Mouse (Mus musculus) spleen, adult 2 months (tissue): Measurements from ENCODE around the gene Cep72.

Experiments used
- CTCF ChIP-seq: fragments of 200-500 bp; IDR thresholded peaks from 2 replicates; pipeline ENCODE4 v1.5.1; 2011; ENCODE audit warnings: mild to moderate bottlenecking, inconsistent platforms; ENCODE audit not compliant: insufficient read depth, insufficient read length, insufficient replicate concordance; ENCODE audit errors: extremely low read depth
- POLR2A ChIP-seq: fragments of 200-500 bp; IDR thresholded peaks from 2 replicates; pipeline ENCODE4 v1.6.1; 2011; ENCODE audit warnings: low read depth, low read length, inconsistent platforms

GRCm38 (mm10) chr13:74008948-74009718 is 53.0 kb downstream of the Cep72 start, which contains the start of gene Tppp:
- no peak for TF ChIP-seq POLR2A
- no peak for TF ChIP-seq CTCF
